In genomic region chr2:33245350-33245749, GRCm38 (mm10) we compare ENCODE assay signal across 15 mouse cellular contexts. TPM values are rescaled to one million over a fixed set of nuclear protein-coding genes. Genes with fewer than 3 reads are reported as not detected.
A peak's percentile ranks its signal among the peaks of the same experiment; 100 is the strongest.
DNase-seq lines count a peak whose midpoint lies in the region; ATAC-seq and TF ChIP-seq lines count a peak whose summit lies in the region.
"Had no signal": no experiment of that assay in that cellular context is flagged by ENCODE, and none has a peak within 500 bp of the region (broad histone marks: within the 10 kb centered on the region; RNA-seq: fewer than 3 reads in every experiment).

No protein-coding gene starts in this region.

- TF ChIP-seq CTCF in hindbrain, postnatal 0 days (IDR thresholded peaks at IDR 0.05; ENCODE audit: low read depth), result 0 out of 2 replicates have a peak, but pooled peaks have one; percentile 11

- H3K9ac ChIP-seq in hindbrain, postnatal 0 days (replicated peaks; ENCODE audit: low read length), result no peak overlapping the region
- no peak overlapping the region for H3K9ac ChIP-seq in hindbrain, embryonic 14.5 days
- H3K9ac ChIP-seq: neural tube, embryonic 15.5 days had no signal

- peak; percentile 54 for DNase-seq in adrenal gland, adult 2 months
- no peak for DNase-seq in adrenal gland, postnatal 4 days (ENCODE audit: low spot score in 2 of 2)
- DNase-seq in hindbrain, postnatal 0 days (ENCODE audit: low spot score), result no peak
- DNase-seq in hindbrain, embryonic 14.5 days (ENCODE audit: low spot score), result no peak
- DNase-seq in ovary, adult 18-20 months (ENCODE audit: low spot score), result peak; percentile 76
- DNase-seq in ovary, postnatal 14 days (ENCODE audit: low spot score), result no peak
- DNase-seq in fat pad, adult 2 months (ENCODE audit: extremely low read depth, low read depth, low spot score), result peak; percentile 63
- DNase-seq in MN1 (ENCODE audit: low spot score), result no peak
- DNase-seq: cerebellum, adult 8-10 months; kidney, adult 11 months; lung, postnatal 14 days; thymus, postnatal 14 days had no signal

- H3K27ac ChIP-seq in hindbrain, postnatal 0 days, result no peak overlapping the region
- H3K27ac ChIP-seq in hindbrain, embryonic 14.5 days, result no peak overlapping the region
- H3K27ac ChIP-seq: hindbrain, embryonic 10.5 days; neural tube, embryonic 15.5 days had no signal

- H3K36me3 ChIP-seq in hindbrain, postnatal 0 days (ENCODE audit: insufficient read depth, low read length), result peaks cover 7% of the 10 kb centered on the region; the same call in 1 of the 2 replicates
- H3K36me3 ChIP-seq in hindbrain, embryonic 14.5 days (replicated peaks; ENCODE audit: control insufficient read depth, insufficient read depth), result peaks cover 16% of the 10 kb centered on the region; the same call in 1 of the 2 replicates

- no peak overlapping the region for H3K4me2 ChIP-seq in hindbrain, postnatal 0 days (ENCODE audit: low read depth, low read length)
- no peak overlapping the region for H3K4me2 ChIP-seq in hindbrain, embryonic 14.5 days (replicated peaks)
- H3K4me2 ChIP-seq: neural tube, embryonic 15.5 days had no signal

- no peaks in the 10 kb centered on the region for H3K9me3 ChIP-seq in hindbrain, postnatal 0 days (ENCODE audit: low read length)
- no peaks in the 10 kb centered on the region for H3K9me3 ChIP-seq in hindbrain, embryonic 14.5 days (ENCODE audit: control insufficient read depth, low read length)
- H3K9me3 ChIP-seq: hindbrain, embryonic 10.5 days; neural tube, embryonic 15.5 days had no signal

- ATAC-seq in hindbrain, postnatal 0 days, result no peak
- ATAC-seq in hindbrain, embryonic 14.5 days (ENCODE audit: low FRiP score), result no peak
- ATAC-seq: forebrain, embryonic 14.5 days had no signal

- H3K27me3 ChIP-seq in hindbrain, postnatal 0 days (ENCODE audit: insufficient read depth, low read length), result no peaks in the 10 kb centered on the region
- no peaks in the 10 kb centered on the region for H3K27me3 ChIP-seq in hindbrain, embryonic 14.5 days (ENCODE audit: control insufficient read depth, insufficient read depth, low read length)
- H3K27me3 ChIP-seq: neural tube, embryonic 15.5 days had no signal

- peaks cover 4% of the 10 kb centered on the region; the same call in 1 of the 2 replicates for H3K4me1 ChIP-seq in hindbrain, postnatal 0 days (ENCODE audit: insufficient read depth, low read length)
- H3K4me1 ChIP-seq in hindbrain, embryonic 14.5 days (replicated peaks; ENCODE audit: control insufficient read depth, insufficient read depth, low read length), result no peaks in the 10 kb centered on the region

- no peak overlapping the region for H3K4me3 ChIP-seq in hindbrain, postnatal 0 days (ENCODE audit: low read length)
- H3K4me3 ChIP-seq in hindbrain, embryonic 14.5 days (replicated peaks; ENCODE audit: low read length), result no peak overlapping the region
- H3K4me3 ChIP-seq: hindbrain, embryonic 10.5 days; neural tube, embryonic 15.5 days had no signal

RNA-seq across cellular contexts. Expression of gene Angptl2, which starts 29.5 kb away (rescaled TPM):
- 10 to 100 TPM; 24.0 to 48.3 TPM for total RNA-seq in adrenal gland, adult 2 months (2021)
- polyA plus RNA-seq in adrenal gland, adult 2 months (2012; rRNA removed), result 32.5 and 35.7 TPM in 2 replicates
- total RNA-seq in adrenal gland, postnatal 4 days (2021), result 10 to 100 TPM; 41.9 to 51.7 TPM
- 16.3 and 22.0 TPM in 2 replicates for total RNA-seq in hindbrain, postnatal 0 days (2014; rRNA removed)
- 9.3 and 11.5 TPM in 2 replicates for polyA plus RNA-seq in hindbrain, postnatal 0 days (2015; fragmentation: Nextera tagmentation; extraction: Ambion mirVana)
- polyA plus RNA-seq in hindbrain, embryonic 14.5 days (2014; fragmentation: Nextera tagmentation; extraction: Ambion mirVana), result 12.2 and 14.1 TPM in 2 replicates

Comparison
In these comparisons a context has a peak if more than half of its experiments do, and no peak if none do; other contexts are left out.
1. DNase-seq: peak in adrenal gland, adult 2 months (single experiment), ovary, adult 18-20 months (single experiment) and fat pad, adult 2 months (single experiment); none in adrenal gland, postnatal 4 days (0 of 2), hindbrain, postnatal 0 days (single experiment), hindbrain, embryonic 14.5 days (single experiment), ovary, postnatal 14 days (single experiment) and MN1 (single experiment).